Mouse (Mus musculus): ENCODE measurements around the gene Gabpb1.

GRCm38 (mm10) chr2:126647762-126648161 lies 28.4 kb downstream of the Gabpb1 start:
- TF ChIP-seq HCFC1 (IDR thresholded peaks at IDR 0.05; ENCODE audit: borderline replicate concordance, insufficient read depth, low read length) (no peak), CHD2 (IDR thresholded peaks at IDR 0.05; ENCODE audit: low read depth, low read length) (no peak)
